Mouse (Mus musculus) forebrain, embryonic 11.5 days (tissue): ENCODE measurements around the gene Pitx1. TPM values are rescaled to one million over a fixed set of nuclear protein-coding genes. Genes with fewer than 3 reads are reported as not detected.

Experiments
- ATAC-seq: fragments of 200-750 bp; cut with Nextera tagmentation; replicated peaks from 2 replicates; pipeline ENCODE4 v1.8.0; 2017; ENCODE audit warnings: moderate TSS enrichment; ENCODE audit not compliant: low FRiP score
- DNase-seq: peaks from one replicate; pipeline ENCODE4 v3.0.0-alpha.2; 2017; ENCODE audit warnings: low spot score
- H3K27ac ChIP-seq: fragments of 300-500 bp; sonication (generic); 2 replicates; pipeline ENCODE4 v1.5.1; 2014; ENCODE audit warnings: low read depth, low read length
- H3K27me3 ChIP-seq: fragments of 300-500 bp; sonication (generic); 2 replicates; pipeline ENCODE4 v1.6.1; 2014; ENCODE audit warnings: mild to moderate bottlenecking, low read length, mixed read lengths; ENCODE audit not compliant: control insufficient read depth, insufficient read depth
- H3K36me3 ChIP-seq: fragments of 300-500 bp; sonication (generic); 2 replicates; pipeline ENCODE4 v1.6.1; 2014; ENCODE audit warnings: mild to moderate bottlenecking, low read length, moderate library complexity, mixed read lengths; ENCODE audit not compliant: control insufficient read depth, insufficient read depth
- H3K4me1 ChIP-seq: fragments of 300-500 bp; sonication (generic); replicated peaks from 2 replicates; pipeline ENCODE4 v1.6.1; 2014; ENCODE audit warnings: low read length, mixed read lengths; ENCODE audit not compliant: control insufficient read depth, insufficient read depth
- H3K4me2 ChIP-seq: fragments of 300-500 bp; sonication (generic); 2 replicates; pipeline ENCODE4 v1.6.1; 2014; ENCODE audit warnings: low read depth, mild to moderate bottlenecking, low read length, moderate library complexity, mixed read lengths; ENCODE audit not compliant: severe bottlenecking
- H3K4me3 ChIP-seq: fragments of 300-500 bp; sonication (generic); 2 replicates; pipeline ENCODE4 v1.5.1; 2014; ENCODE audit warnings: low read depth, low read length
- H3K9ac ChIP-seq: fragments of 300-500 bp; sonication (generic); 2 replicates; pipeline ENCODE4 v1.6.1; 2014; ENCODE audit warnings: low read length
- H3K9me3 ChIP-seq: fragments of 300-500 bp; sonication (generic); 2 replicates; pipeline ENCODE4 v1.6.1; 2016; ENCODE audit warnings: low read length, mixed read lengths; ENCODE audit not compliant: control insufficient read depth
- WGBS: fragments of 180-500 bp; shearing (Covaris S2); extraction: QIAGEN DNeasy Blood & Tissue Kit; methylation state at CpG from one replicate; pipeline ENCODE4 v1.1.7; 2014; 5-methylcytosine and 5-hydroxymethylcytosine counted together
- polyA plus RNA-seq: library from polyadenylated mRNA; unstranded; fragments of >200 nt; fragmentation: Nextera tagmentation; extraction: Ambion mirVana; gene quantifications from 2 replicates; pipeline ENCODE4 v1.2.1, GENCODE M21; 2014

Pitx1 gene
- polyA plus RNA-seq, 1 experiment from 2014 or later: 0.76 TPM

DNA sequence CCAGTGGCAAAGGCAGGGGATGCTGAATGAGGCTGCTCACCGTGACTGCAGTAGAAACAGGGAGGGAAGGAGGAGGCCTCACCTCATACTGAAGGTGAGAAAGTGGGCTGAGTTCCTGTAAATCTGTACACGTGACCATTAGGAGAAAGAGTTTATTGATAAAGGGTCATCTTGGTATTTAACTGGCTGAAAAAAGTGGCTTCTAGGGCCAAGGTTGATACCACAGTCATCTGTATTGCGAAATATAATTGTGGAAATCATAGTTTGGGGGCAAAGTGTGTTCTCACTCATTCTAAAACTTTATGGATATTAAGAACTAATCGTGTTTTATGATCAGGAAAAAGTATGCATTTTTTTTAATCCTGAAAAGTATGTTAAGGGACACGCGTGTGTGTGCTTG, 21.2 kb downstream of the Pitx1 start:
- Histone ChIP-seq H3K9me3 (no peaks in the 10 kb centered on the region), H3K27me3 (no peaks in the 10 kb centered on the region), H3K4me3 (no peak overlapping the region), H3K4me1 (no peaks in the 10 kb centered on the region; the same call in 1 of the 2 replicates), H3K27ac (no peak overlapping the region), H3K4me2 (no peak overlapping the region), H3K9ac (no peak overlapping the region), H3K36me3 (no peaks in the 10 kb centered on the region)
- DNase-seq (no peak), ATAC-seq (no peak)
- 81% methylated on average over 6 of the region's 6 CpGs for WGBS

DNA sequence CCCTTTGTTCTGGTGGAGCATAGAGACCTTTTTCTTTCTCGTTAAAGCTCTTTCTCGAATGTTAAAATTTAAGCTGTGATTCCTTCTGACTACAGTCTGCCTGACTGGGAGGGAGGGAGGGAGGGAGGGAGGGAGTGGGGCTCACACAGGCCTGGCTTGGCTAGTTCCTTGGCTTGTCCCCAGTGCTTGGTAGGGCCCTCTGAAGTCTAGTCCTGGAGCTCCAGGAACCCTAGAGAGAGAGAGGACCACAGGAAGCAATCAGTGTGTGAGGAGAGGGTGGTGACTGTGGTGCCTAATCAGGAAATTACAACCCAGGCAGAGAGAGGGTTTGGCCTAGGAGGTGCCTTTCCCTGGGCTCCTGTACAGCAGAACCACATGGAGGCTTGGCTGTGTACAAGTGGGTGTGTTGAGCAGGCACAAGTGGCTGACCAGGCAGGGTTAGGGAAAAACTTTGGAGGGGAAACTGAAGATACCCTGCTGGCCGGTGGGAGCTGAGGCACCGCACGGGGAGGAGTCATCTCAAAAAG, 22.4 kb downstream of the Pitx1 start:
- Histone ChIP-seq H3K27me3 (no peaks in the 10 kb centered on the region), H3K4me2 (no peak overlapping the region), H3K9ac (no peak overlapping the region), H3K27ac (no peak overlapping the region), H3K9me3 (no peaks in the 10 kb centered on the region), H3K36me3 (no peaks in the 10 kb centered on the region), H3K4me1 (no peaks in the 10 kb centered on the region; the same call in 1 of the 2 replicates), H3K4me3 (no peak overlapping the region)
- 66% methylated on average over 5 of the region's 5 CpGs for WGBS
- no peak for ATAC-seq
- no peak for DNase-seq

DNA sequence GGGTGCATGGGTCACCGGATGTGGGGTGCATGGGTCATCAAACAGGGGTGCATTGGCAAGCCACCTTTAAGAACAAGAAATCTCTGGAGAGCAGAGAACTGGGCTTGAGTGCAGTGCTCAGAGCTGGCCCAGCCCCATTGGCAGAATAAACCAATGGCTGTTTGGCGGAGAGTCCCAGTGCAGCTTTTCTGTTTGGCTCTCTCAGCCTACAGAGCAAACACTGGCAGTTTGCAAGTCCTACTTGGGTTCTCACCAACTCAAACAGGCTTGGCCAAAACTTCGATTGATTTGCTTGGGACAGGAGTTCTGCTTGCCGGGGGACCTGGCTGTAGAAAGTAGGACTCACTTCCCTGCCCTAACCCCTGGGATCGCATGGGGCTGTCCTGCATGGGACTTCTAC, 25.0 kb downstream of the Pitx1 start:
- 79% methylated on average over 5 of the region's 5 CpGs for WGBS
- Histone ChIP-seq H3K9me3 (no peaks in the 10 kb centered on the region), H3K27ac (no peak overlapping the region), H3K4me2 (no peak overlapping the region), H3K9ac (no peak overlapping the region), H3K36me3 (no peaks in the 10 kb centered on the region), H3K27me3 (no peaks in the 10 kb centered on the region), H3K4me3 (no peak overlapping the region), H3K4me1 (no peaks in the 10 kb centered on the region; the same call in 1 of the 2 replicates)
- ATAC-seq: no peak
- no peak for DNase-seq

DNA sequence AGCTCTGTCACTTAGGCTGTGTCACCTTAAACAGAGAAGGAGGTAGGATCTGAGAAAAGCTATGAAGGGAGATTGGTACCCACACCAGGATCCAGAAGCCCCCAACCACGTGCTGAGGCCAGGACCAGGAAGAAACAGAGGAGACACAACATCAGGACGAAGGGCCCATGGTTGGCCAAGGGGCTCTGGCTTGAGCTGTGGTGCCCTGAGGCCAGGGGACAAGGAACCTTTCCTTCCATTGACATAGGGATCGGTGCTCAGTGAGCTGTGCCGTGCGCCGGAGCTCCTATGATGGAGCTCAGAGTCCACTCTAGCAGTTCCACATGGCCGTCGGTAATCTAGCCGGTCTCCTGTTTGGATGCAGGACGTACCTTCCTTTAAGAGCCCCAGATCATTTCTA, 26.3 kb downstream of the Pitx1 start:
- no peaks in the 10 kb centered on the region for H3K9me3 ChIP-seq
- DNase-seq (no peak), ATAC-seq (no peak)
- H3K4me1 ChIP-seq: no peaks in the 10 kb centered on the region; the same call in 1 of the 2 replicates
- H3K9ac ChIP-seq: no peak overlapping the region
- 99% methylated on average over 10 of the region's 10 CpGs for WGBS
- no peaks in the 10 kb centered on the region for H3K27me3 ChIP-seq
- no peak overlapping the region for H3K4me2 ChIP-seq
- no peaks in the 10 kb centered on the region for H3K36me3 ChIP-seq
- H3K27ac ChIP-seq: no peak overlapping the region
- H3K4me3 ChIP-seq: no peak overlapping the region

DNA sequence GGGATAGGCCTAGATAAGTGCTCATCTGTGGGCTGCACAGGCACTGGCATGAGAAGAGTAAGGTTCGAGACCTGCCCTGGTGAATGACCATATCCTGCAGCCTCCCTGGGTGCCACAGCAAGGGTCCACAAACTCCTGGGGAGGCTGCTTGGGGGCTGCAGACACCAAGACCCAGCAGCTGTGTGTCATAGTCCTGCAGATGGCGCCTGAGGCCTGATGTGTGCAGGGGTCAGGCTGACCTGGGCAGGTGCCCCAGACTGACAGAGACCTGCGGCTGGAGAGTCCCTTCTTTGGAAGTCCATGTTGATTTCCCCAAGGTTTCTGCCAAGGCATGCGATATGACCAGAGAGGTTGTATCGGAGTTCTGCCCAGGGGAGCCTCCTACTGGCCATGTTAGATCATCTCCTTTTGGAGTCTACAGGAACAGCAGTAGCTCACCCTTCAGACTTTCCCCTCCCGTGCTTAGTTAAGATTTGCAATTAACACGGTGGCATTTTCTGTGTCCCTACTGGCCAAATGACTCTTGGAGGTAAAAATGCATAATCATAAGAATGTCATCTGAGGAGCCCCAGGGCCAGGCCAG, 26.9 kb downstream of the Pitx1 start:
- H3K9ac ChIP-seq: no peak overlapping the region
- ATAC-seq: no peak
- WGBS: 75% methylated on average over 7 of the region's 7 CpGs

DNA sequence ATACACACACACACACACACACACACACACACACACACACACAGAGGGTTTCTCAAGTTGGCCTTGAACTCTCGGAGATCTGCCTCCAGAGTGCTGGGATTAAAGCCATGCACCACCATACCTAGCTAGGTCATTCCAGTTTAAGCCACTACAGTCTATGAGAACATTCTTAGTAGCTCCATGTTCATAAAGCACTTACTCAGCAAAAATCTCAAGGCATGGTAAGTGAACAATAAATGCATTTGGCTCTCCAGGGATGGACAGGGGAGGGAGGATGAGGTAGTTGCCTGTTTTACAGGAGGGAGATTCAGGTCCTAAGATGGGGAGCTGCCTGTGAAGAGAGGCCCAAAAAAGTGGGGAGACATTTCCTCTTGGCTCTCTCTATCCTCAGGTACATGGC, 32.0 kb downstream of the Pitx1 start:
- DNase-seq: no peak
- H3K4me2 ChIP-seq: no peak overlapping the region
- H3K27ac ChIP-seq: no peak overlapping the region
- 87% methylated on average over 1 of the region's 1 CpGs for WGBS
- no peak overlapping the region for H3K9ac ChIP-seq
- 0 out of 2 replicates have a peak, but pooled peaks cover 2% of the 10 kb centered on the region for H3K4me1 ChIP-seq
- ATAC-seq: no peak
- H3K27me3 ChIP-seq: no peaks in the 10 kb centered on the region
- H3K9me3 ChIP-seq: no peaks in the 10 kb centered on the region
- H3K4me3 ChIP-seq: no peak overlapping the region
- no peaks in the 10 kb centered on the region for H3K36me3 ChIP-seq

More for the DNA sequence above, 26.9 kb downstream of the Pitx1 start:
- Histone ChIP-seq H3K27me3 (no peaks in the 10 kb centered on the region), H3K4me3 (no peak overlapping the region), H3K4me2 (no peak overlapping the region), H3K9me3 (no peaks in the 10 kb centered on the region), H3K36me3 (no peaks in the 10 kb centered on the region), H3K27ac (no peak overlapping the region), H3K4me1 (no peaks in the 10 kb centered on the region; the same call in 1 of the 2 replicates)
- no peak for DNase-seq

DNA sequence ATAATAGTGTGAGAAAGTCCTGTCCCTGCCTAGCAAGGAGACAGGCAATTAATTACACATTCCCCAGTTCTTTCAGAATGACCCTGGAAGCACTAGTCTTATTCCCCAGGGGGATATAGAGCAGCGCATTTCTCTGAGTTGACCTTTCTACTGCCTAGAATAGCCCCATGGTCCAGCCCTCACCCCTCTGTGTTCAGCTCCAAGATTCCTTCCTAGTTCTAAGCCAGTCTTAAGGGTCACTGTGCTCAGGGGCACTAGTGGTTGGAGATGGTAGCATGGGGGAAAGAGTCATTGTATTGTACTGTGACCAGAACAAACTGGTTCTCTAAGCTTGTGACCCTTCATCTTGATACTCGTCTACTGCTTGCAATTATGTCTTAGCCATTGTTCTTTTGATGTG, 34.7 kb downstream of the Pitx1 start:
- H3K4me1 ChIP-seq: 0 out of 2 replicates have a peak, but pooled peaks cover 2% of the 10 kb centered on the region
- DNase-seq: no peak
- H3K27me3 ChIP-seq: no peaks in the 10 kb centered on the region
- WGBS: 71% methylated on average over 2 of the region's 2 CpGs
- H3K9ac ChIP-seq: no peak overlapping the region
- no peaks in the 10 kb centered on the region for H3K9me3 ChIP-seq
- ATAC-seq: no peak
- no peak overlapping the region for H3K4me2 ChIP-seq
- no peaks in the 10 kb centered on the region for H3K36me3 ChIP-seq
- no peak overlapping the region for H3K4me3 ChIP-seq
- H3K27ac ChIP-seq: no peak overlapping the region

DNA sequence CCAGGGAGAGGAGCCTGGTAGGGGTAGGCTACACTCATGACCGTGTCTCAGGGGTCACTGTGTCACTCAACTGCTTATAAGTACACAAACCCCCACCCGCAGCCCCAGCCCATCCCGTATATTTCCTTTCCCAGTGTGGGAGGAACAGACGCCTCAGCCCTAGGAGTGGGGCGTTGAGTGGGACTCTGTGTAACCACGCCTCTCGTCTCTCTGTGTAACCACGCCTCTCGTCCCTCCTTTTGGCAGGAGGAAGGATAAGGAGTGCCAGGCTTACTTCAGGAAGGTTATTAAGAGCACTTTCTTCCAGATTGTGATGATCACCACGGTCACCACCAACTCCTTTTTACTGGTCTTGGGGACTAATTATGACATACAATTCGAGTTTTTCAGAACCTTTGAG, 49.9 kb downstream of the Pitx1 start:
- H3K9me3 ChIP-seq: no peaks in the 10 kb centered on the region
- WGBS: 85% methylated on average over 11 of the region's 11 CpGs
- DNase-seq (no peak), ATAC-seq (no peak)
- no peaks in the 10 kb centered on the region for H3K36me3 ChIP-seq
- H3K4me2 ChIP-seq: no peak overlapping the region
- H3K4me3 ChIP-seq: no peak overlapping the region
- no peaks in the 10 kb centered on the region for H3K4me1 ChIP-seq
- H3K27ac ChIP-seq: no peak overlapping the region
- H3K9ac ChIP-seq: no peak overlapping the region
- H3K27me3 ChIP-seq: no peaks in the 10 kb centered on the region

DNA sequence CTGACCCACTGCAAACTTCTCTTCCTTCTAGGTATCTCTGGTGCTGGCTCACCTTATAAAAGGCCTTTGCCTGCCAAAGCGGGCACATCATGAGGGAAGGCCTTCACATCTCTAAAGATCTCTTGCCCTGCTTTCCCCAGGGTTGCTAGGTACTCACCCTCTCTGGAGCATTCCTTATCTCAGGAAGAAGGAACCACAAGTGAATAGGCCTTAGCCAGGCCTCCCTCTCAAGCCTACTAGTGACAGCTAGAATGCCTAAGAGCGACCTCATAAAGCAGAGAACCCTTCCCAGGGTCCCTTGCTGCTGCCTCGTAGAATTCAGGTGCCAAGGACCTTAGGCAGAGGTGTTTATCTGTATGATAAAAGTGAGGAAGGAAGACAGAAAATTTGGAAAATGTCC, 51.7 kb downstream of the Pitx1 start, which contains the start of gene Catsper3:
Gene Catsper3 (plus strand): TSS at position 301 of the 400 bp plus-strand sequence.
- H3K9me3 ChIP-seq: no peaks in the 10 kb centered on the region
- 91% methylated on average over 3 of the region's 3 CpGs for WGBS
- no peak within 1 kb of the TSS for H3K9ac ChIP-seq
- no peaks in the 10 kb centered on the region for H3K27me3 ChIP-seq
- no peak within 1 kb of the TSS for H3K4me2 ChIP-seq
- H3K4me3 ChIP-seq: no peak within 1 kb of the TSS
- DNase-seq (no peak), ATAC-seq (no peak)
- no peaks in the 10 kb centered on the region for H3K4me1 ChIP-seq
- H3K27ac ChIP-seq: no peak within 1 kb of the TSS
- H3K36me3 ChIP-seq: no peaks in the 10 kb centered on the region
